ENCODE assay signal across 20 mouse cellular contexts in genomic region chr12:82815982-82816381, GRCm38 (mm10).
DNase-seq lines count a peak whose midpoint lies in the region; ATAC-seq and TF ChIP-seq lines count a peak whose summit lies in the region.
"Had no signal": no experiment of that assay in that cellular context is flagged by ENCODE, and none has a peak within 500 bp of the region (broad histone marks: within the 10 kb centered on the region; RNA-seq: fewer than 3 reads in every experiment).

No protein-coding gene starts in this region.

- no peaks in the 10 kb centered on the region for H3K4me1 ChIP-seq in hindbrain, embryonic 12.5 days
- H3K4me1 ChIP-seq: embryonic facial prominence, embryonic 10.5 days; forebrain, embryonic 10.5 days had no signal

- in situ Hi-C loops in Patski (cut with MboI; ENCODE audit: low pct_unique_long_range_greater_than_20kb): no loop called here

- H3K27ac ChIP-seq in hindbrain, embryonic 12.5 days: no peak overlapping the region
- H3K27ac ChIP-seq: embryonic facial prominence, embryonic 10.5 days; forebrain, embryonic 10.5 days had no signal

- H3K9ac ChIP-seq in hindbrain, embryonic 12.5 days: no peak overlapping the region
- H3K9ac ChIP-seq: heart, embryonic 12.5 days had no signal

- no peak for DNase-seq in frontal cortex, postnatal 10 days (ENCODE audit: low spot score in 2 of 2)
- DNase-seq in 416B (ENCODE audit: low read depth): peak; percentile 1
- DNase-seq in Patski (ENCODE audit: low read depth, low spot score): peak; percentile 20
- peak; percentile 60 for DNase-seq in telencephalon, adult 2 months (ENCODE audit: low read depth, low spot score)
- DNase-seq in heart, postnatal 4 days: no peak
- DNase-seq: adrenal gland, postnatal 14 days; cerebellum, adult 18-20 months; cerebellum, adult 9-11 months; cerebellum, postnatal 36 days; gastrocnemius, postnatal 10 days had no signal

- no peaks in the 10 kb centered on the region for H3K36me3 ChIP-seq in hindbrain, embryonic 12.5 days
- H3K36me3 ChIP-seq: embryonic facial prominence, embryonic 10.5 days; forebrain, embryonic 10.5 days; heart, embryonic 12.5 days had no signal

- CTCF ChIA-PET in Patski (lab: Charles Lee): no interaction called here

- 86% methylated on average over 2 of the region's 2 CpGs for WGBS in hindbrain, embryonic 12.5 days

- H3K9me3 ChIP-seq in hindbrain, embryonic 12.5 days (replicated peaks): no peaks in the 10 kb centered on the region
- H3K9me3 ChIP-seq: embryonic facial prominence, embryonic 10.5 days; forebrain, embryonic 10.5 days; heart, embryonic 12.5 days had no signal

- H3K27me3 ChIP-seq in Patski: no peaks in the 10 kb centered on the region
- no peaks in the 10 kb centered on the region for H3K27me3 ChIP-seq in hindbrain, embryonic 12.5 days
- H3K27me3 ChIP-seq: heart, embryonic 12.5 days had no signal

- TF ChIP-seq CTCF in Patski (IDR thresholded peaks at IDR 0.05): no peak

- POLR2A ChIA-PET in Patski (lab: Charles Lee): no interaction called here

- H3K4me2 ChIP-seq in hindbrain, embryonic 12.5 days (replicated peaks): no peak overlapping the region
- H3K4me2 ChIP-seq: heart, embryonic 12.5 days had no signal

- H3K4me3 ChIP-seq in hindbrain, embryonic 12.5 days: no peak overlapping the region
- H3K4me3 ChIP-seq: embryonic facial prominence, embryonic 10.5 days; erythroblast, embryonic 14.5 days; forebrain, embryonic 10.5 days; heart, embryonic 12.5 days had no signal

- peak; percentile 91 for ATAC-seq in frontal cortex, adult (ENCODE audit: low TSS enrichment)
- peak; percentile 57 for ATAC-seq in Patski
- ATAC-seq in hindbrain, embryonic 12.5 days (ENCODE audit: low FRiP score): no peak
- ATAC-seq: forebrain, embryonic 14.5 days; hindbrain, embryonic 16.5 days; inflammation-experienced regulatory T-cells, adult 6 months; intestine, postnatal 0 days had no signal

Comparison
In these comparisons a context has a peak if more than half of its experiments do, and no peak if none do; other contexts are left out.
1. DNase-seq: peak in 416B (single experiment), Patski (single experiment) and telencephalon, adult 2 months (single experiment); none in frontal cortex, postnatal 10 days (0 of 2) and heart, postnatal 4 days (single experiment).